Mouse (Mus musculus): Measurements from ENCODE around the gene Pmm1.

- TF ChIP-seq TAL1 (IDR thresholded peaks at IDR 0.05; ENCODE audit: low read length) (no peak), GATA1 (IDR thresholded peaks at IDR 0.05; ENCODE audit: low read length) (no peak)
These were observed 3.1 kb downstream of the Pmm1 start for GRCm38 (mm10) chr15:81957598-81957997.
